Mouse (Mus musculus) hindlimb bud, embryonic 11.5 days (tissue): Measurements from ENCODE around the gene Slc25a27.

Experiments used
- DNase-seq: peaks from one replicate; pipeline ENCODE4 v3.0.0-alpha.2; 2012; ENCODE audit warnings: low read depth, low spot score; ENCODE audit errors: extremely low spot score

Gene Slc25a27

DNA sequence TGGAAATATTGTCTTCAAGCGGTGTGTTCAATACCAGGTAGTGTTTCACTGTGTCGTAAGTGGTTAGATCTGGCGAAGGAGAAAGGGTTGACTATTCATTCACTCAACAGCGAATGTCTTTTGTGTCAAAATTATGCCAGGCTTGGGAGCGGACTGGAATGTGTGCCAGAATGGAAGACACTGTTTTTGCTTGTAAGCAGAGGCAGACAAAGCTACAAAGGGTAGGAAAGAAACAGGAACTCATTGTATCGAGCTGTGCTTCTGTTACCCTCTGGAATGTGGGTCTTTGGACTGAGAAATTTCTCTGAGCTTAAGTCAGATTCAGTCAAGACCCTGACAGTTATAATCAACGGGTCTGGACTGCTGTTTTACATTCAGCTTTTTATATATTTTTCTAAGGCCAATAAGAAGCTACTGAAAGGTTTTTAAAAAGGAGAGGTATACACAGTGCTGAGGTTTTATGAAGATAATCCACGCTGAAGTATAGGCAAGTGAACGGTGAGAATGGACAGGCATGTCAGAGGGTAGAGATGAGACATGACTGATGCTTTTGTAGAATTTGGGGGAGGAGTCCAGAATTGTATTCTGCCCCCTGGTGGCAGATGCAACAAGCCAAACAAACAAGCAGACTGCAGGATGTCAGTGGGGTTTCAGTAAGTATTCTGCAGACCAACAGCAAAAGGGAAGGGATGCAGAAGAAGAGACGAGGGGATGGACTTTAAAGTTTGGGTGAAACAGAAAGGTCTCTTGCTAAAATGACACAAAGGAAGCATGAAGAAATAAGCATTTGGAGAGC, 17.2 kb downstream of the Slc25a27 start:
- no peak for DNase-seq

DNA sequence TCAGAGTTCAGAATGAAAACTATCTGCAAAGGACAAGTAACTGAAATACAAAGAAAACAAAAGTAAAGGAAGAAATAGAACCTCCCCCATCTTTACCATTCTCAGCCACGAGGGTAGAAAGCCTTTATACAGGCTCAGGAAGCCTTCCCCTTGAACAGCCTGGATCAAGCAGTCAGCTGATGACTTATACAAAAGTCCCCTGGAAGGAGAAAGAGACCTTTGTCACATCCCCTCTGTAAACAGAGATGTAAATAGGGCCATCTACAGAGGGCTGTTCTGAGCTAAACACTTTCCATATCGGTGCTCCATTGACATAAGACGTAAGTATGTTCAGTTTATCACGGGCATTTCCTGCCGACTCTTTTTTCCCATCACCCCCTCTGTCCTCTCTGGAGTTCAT, 20.1 kb downstream of the Slc25a27 start:
- no peak for DNase-seq

DNA sequence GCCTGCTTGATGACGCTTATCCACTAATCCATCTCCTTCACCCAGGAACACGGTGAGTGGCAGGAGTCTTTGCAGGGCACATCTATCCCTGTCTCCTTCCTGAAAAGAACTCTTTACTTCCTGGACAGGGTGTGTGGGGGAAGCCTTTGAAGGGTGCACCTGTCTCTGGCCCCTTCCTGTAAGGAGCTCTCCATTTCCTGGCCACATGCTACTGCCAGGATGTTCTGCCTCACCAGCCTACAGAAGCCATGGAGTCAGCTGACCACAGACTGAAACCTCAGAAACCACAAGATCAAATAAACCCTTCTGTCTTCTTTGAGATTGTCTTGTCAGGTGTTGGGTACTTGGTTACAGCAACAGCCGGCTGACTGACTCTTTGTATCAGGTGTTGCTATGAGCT, 21.9 kb downstream of the Slc25a27 start:
- no peak for DNase-seq

DNA sequence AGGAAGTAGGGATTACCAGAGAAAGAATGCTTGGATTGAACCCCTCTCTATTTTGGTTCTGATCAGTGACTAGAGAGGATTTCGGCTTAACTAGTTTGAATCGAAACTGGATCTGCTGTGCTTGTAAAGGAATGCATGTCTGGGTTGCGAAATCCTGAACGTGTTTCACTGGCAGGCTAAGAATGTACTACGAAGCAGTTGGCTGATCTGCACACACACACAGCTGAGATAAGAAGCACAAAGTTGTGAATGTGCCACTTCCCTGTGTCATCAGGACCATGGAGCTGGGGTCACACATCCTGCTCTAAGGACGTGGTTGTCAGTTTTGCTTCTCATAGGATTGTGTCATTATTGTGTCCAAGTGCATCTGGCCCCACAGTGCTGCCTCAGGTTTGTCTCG, 22.6 kb downstream of the Slc25a27 start:
- no peak for DNase-seq

DNA sequence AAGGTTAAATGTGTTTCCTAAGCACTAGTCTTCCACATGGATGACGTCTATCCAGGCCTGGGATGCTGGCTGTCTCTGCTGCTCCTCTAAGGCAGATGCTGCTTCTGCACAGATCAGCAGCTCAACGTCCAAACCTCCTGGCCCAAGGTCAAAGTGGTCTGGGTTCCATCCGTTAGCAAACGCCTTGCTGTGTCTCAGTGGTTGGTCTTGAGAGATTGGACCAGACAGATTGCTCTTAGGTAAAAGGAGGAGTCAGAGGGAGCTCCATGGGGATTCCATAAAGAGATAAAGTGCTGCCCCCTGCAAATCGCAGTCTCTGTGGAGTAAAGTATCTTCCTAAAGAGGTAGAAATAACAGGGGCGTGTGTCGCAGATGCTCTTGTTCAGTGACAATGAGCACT, 23.8 kb downstream of the Slc25a27 start:
- no peak for DNase-seq

DNA sequence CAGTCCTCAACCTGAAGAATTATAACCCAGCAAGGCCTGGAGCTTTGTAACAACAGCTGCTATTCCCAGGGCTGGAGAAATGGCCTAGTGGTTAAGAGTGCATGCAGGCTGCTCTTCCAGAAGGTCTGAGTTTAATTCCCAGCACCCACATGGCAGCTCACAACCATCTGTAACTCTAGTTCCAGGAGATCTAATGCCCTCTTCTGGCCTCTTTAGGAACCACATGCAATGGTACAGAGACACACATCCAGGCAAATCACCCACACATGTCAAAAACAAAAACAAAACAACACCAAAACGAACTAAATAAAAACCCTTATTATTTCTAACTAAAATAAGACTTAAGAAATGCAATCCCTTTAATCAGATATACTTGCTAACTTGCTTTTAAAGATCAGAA, 26.2 kb downstream of the Slc25a27 start:
- DNase-seq: no peak

DNA sequence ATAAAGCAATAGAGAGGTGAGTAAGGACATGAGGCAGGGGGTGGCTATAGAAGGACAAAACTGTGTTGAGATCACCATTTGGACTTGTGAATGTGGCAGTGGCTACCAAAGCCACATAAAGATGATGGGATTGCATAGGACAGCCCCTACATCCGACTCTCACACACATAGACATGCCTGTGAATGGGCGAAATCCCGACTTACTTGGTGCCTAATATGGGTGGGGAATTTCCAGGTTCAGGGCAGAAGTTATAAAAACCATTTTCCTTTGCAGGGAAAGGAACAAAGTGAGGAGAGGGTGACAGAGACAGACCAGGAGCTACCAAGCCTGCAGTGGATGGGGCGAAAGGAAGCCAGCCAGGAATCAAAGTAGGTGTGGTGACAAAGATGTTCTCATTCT, 29.9 kb downstream of the Slc25a27 start:
- DNase-seq: no peak

DNA sequence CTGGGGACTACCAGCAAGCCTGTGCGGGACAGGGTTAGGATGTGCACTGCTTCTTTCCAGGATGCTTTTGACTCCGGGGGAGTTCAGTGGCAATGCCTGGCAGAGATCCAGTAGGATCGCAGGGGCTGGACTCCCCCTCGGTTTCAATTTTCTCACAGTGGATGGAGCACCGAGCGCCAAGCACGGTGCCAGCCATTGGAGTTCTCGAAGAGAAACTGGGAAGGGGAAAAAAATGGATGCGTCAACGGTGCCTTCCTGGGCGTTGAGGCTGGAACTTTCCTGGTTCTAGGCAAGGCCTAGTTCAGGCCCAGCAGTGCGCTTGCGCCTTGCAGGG, 36.6 kb downstream of the Slc25a27 start:
- DNase-seq: no peak

DNA sequence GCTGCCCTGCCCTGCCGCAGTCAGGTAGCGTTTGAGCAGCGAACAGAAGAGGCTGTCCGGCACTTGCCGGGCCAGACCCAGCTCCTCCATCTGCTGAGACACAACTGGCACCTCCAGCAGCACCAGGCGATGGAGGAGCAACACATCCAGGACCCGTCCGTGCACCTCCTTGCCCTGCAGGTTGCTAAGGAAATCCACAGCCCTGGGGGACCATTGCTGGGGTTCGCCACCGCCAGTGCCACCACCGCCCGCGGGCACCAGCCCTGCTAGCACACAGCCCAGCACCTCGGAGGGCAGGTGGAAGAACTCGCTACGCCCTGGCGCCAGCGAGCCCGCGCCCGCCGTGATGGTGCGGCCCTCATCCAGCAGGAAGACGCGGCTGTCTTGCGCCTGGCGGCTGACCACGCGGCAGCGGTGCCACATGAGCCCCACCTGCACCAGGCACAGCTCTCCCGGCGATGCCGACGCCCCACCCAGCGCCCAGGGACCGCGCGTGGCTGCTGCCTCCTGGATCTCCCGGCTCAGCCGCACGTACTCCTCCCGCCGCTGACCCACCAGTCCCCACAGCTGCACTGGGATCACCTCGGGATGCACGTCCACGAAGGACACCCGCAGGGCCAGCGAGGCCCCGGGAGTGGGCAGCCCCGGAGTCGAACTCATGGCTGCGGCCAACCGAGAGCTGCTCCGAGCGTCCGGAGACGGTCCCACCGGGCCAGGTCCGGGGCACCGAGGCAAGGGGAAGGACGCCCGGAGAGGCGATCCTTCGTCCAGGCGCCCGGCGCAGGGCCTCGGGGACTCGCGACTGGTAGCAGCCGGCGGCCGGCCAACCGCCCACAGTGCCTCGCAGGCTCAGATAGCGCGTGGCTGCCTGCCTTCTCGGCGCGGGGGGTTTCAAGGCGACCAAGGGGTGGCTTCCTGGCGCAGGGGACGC, 37.3 kb downstream of the Slc25a27 start, which contains the start of gene Tdrd6:
Tdrd6 (minus strand) TSS at position 804 of the 931 bp plus-strand sequence.
- no peak for DNase-seq

DNA sequence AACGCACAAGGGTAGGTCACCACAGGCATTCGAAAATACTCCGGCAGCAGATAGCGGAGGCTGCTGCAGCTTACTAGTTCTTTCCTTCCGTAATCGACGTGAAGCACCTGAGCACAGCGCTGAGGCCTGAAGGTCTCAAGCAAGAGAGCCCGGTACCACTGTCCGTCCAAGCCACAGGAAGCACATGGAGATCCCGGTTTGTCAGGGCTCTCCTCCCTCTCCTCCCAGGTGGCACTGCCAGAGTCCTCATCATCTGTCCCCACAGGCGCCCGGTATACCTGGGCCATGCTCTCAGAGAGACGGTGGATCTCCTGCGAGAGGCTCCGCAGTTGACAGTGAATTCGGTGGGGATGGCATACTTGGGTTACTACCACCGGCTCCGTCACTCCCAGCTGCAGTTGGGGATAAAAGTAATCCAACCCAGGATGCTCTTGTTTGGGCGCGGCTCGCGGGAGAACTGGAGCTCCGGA, 38.0 kb downstream of the Slc25a27 start:
- DNase-seq: no peak

DNA sequence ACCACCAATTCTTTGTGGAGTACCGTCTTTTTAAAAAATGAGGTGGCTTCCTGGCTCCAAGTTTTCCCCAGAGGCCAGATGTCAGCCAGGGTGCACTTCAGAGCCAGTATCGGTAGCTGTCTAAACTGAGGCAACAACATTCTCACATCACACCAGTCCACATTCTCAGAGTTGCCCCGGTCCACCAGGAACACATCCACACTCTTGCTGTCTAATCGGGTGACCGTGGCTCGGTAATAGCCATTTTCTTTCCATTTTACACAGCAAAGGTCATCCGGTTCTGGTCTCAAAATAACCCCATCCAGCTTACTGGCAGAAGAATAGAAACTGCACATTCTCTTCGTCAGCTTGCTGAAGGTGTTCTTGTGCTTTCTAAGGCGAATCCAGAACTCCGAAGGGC, 38.8 kb downstream of the Slc25a27 start:
- no peak for DNase-seq

DNA sequence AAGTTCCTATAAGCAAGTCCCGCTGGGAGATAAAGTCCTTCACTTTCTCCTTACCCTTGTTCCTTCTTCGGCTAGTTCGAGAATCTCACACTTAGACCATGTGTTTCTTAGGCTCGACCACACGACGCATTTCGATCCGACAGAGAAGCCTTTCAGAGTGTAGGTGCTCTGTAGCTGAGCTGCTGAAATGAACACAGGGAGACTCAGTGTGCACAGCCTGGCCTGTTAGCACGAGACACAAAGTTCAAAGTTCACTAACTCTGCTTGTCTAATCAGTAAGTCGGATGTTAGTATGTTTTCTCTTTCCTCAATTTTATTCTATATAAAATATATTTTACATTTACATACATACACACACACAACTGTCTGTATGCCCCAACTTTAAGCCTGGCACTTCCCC, 44.9 kb downstream of the Slc25a27 start:
- no peak for DNase-seq

DNA sequence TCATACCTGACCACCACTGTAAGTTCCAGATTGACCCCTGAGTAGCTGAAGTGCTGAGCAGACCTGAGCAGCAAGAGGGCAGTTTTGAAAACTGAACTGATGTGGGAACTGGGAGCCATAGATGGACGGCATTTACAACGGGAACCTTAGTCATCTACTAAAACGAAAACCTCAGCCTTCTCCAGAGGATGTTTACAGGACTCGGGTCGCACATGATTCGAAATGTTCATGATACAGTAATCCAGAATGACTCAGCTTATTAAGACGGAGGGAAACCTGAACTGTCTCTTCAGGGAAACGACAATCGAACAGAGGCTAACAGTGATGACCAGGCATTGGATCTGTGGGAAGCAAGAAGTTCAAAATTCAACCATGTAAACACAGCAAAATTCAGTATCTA, 47.9 kb downstream of the Slc25a27 start:
- no peak for DNase-seq

DNA sequence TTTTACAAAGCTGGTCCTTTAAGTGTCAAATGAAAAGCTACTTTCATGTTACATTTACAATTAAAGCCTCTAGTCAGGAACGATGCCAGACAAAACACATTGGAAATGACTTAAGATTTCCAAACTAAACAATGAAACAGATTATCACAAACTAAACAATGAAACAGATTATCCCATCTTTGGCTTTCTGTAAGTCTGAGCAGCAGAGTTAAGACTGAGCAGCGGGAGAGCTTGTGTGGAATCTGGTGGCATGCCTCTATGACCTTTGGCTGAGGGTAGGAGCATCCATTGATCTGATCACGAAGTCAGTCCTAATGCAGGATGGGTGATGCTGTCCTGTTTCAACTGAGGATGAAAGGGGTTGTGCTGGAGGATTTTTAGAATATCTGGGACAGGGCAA, 54.8 kb downstream of the Slc25a27 start:
- no peak for DNase-seq

DNA sequence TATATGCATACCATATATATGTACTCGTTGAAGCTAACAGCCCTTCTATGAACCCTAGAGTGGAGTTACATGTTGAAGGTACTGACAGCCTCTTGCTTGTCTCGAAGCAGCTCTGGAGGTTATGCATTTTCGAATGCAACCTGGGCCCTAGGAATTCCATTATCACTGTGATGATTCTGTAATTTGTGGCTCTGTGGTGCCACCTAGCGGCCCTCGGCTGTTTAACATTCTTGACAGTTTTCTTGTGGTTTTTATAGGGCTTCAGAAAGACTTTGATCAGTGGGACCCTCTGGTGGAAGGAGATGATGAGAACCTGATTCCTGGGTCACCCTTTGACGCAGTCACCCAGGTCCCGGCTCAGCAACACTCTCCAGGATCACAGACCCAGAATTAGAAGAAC, 55.4 kb downstream of the Slc25a27 start:
- peak; percentile 69 for DNase-seq

DNA sequence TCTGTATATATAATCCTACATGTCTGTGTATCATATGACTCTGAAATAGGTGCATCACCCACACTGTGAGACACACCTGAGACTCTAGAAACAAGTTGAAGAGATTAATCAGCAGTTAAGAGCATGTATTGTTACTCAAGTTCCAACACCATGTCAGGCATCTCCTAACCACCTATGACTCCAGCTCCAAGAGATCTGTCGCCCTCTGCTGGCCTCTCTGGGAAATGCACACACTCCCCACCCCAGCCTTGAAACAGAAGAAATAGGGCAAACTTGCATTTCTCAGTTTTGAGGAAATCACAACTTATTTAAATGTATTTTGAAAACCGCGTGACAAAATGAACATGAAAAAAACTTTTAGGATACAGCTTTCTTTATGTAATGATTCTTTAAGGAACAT, 60.3 kb downstream of the Slc25a27 start:
- DNase-seq: peak; percentile 30

DNA sequence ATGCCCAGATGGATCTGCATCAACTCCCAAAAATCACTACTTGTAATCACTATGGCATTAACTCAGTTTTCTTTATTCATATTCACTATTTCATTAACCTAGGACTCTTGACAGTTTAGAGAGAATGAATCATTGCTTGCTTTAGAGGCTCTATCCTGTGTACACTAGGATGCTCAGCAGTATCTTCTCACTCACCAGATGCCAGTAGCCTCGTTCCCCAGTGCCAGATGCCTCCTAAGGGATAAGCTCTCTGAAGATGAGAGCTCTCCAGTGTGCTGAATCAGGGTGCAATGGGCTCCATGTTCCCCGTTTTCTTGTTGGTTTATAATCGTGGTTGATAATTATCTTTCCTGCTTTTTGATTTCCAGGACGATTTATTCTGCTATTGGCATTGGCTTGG, 68.3 kb downstream of the Slc25a27 start:
- DNase-seq: no peak

DNA sequence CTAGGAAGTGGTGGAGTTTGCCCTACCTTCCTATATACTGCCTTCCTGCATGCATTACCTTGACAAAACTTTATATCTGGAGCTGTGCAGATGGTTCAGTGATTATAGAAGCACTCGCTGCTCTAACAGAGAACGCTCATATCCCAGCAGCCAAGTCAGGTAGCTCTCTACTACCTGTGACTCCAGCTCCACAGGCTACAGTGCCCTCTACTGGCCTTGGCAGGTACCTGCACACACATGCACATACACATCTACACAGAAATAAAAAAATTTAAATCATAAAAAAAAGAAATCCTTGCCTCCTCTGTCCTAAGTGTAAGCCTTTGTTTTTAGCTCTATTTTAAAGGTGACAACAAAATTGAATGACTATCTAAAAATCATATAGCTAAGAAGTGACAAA, 69.3 kb downstream of the Slc25a27 start:
- DNase-seq: no peak

DNA sequence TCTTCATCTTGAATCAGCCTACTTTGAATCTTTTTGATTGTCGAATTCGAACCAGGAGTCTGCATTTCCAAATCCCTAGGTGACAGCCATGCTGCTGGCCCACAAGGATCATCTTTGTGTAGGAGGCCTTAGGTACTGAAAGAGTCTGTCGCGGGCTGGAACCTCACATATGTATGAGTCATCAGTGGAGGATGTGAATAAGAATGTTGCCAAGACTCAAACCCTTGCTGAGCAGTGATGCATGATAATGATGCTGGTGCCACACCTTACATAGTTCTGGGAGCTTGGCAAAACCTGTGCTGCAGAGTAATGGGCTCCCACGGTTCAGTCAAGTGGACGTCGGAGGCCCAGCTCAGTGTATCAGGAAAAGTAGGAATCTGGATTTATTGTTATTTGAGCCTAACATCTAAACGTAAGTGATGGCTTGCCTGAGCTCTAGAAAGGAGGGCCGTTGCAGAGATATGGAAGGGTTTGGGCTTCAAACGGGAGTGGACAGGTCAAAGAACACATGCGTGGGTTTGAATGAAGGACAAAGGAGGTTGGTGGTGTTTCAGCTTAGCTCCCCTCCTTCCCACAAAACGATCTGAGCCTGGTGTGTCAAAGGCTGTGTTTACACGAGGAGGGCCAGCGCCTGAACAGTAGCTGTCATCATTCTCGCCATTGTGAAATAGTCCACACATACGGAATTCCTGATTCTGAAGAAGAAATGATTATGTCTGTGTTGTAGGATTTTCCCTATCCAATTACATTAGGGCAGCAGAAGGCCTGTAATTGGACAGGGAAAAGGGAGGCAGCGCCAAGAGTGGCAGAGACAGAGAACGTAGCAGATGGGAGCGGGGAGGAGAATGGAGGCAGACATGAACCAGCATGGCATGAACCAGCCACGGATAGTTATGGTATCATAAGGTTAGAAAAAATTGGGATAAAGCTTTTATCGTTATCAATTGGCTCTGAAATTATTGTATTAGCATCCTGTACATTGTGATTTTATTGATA, 74.4 kb downstream of the Slc25a27 start:
- DNase-seq: no peak
